Mouse (Mus musculus): Measurements from ENCODE around the gene Rps3.

Gene Rps3

GRCm38 (mm10) chr7:99443164-99443563, 40.4 kb downstream of the Rps3 start:
- DNase-seq (ENCODE audit: low read depth, low spot score): no peak

GRCm38 (mm10) chr7:99441534-99442072, 41.9 kb downstream of the Rps3 start:
- no peak for DNase-seq (ENCODE audit: low read depth, low spot score)

- peak; percentile 26 for DNase-seq (ENCODE audit: low read depth, low spot score)
Measured at GRCm38 (mm10) chr7:99438881-99439280, 44.7 kb downstream of the Rps3 start.

- no peak for DNase-seq (ENCODE audit: low read depth, low spot score)
Measured at GRCm38 (mm10) chr7:99436530-99436929, 47.0 kb downstream of the Rps3 start.

- DNase-seq (ENCODE audit: low read depth, low spot score): no peak
Measured at GRCm38 (mm10) chr7:99434672-99435250, 48.8 kb downstream of the Rps3 start.

GRCm38 (mm10) chr7:99432863-99433262, 50.7 kb downstream of the Rps3 start:
- DNase-seq (ENCODE audit: low read depth, low spot score): no peak

GRCm38 (mm10) chr7:99432248-99432647, 51.3 kb downstream of the Rps3 start:
- DNase-seq (ENCODE audit: low read depth, low spot score): no peak

- peak; percentile 26 for DNase-seq (ENCODE audit: low read depth, low spot score)
Measured at GRCm38 (mm10) chr7:99430246-99430645, 53.3 kb downstream of the Rps3 start.

- peak; percentile 44 for DNase-seq (ENCODE audit: low read depth, low spot score)
Measured at GRCm38 (mm10) chr7:99429786-99430185, 53.8 kb downstream of the Rps3 start.

GRCm38 (mm10) chr7:99428836-99429235, 54.7 kb downstream of the Rps3 start:
- no peak for DNase-seq (ENCODE audit: low read depth, low spot score)

- DNase-seq (ENCODE audit: low read depth, low spot score): no peak
Measured at GRCm38 (mm10) chr7:99427987-99428386, 55.6 kb downstream of the Rps3 start.
